Mouse (Mus musculus) adrenal gland, adult 18-20 months (tissue): ENCODE data around the gene Rbpj. TPM values are rescaled to one million over a fixed set of nuclear protein-coding genes. Genes with fewer than 3 reads are reported as not detected.

ENCODE experiments used
- total RNA-seq, 2 experiments: library from RNA; stranded (reverse); gene quantifications; 1 replicate in 1 of 2; 2 replicates in 1 of 2; pipeline ENCODE4 v1.2.3; 2021

Rbpj gene
- total RNA-seq, 2 experiments from 2014 or later: 28.2 to 31.3 TPM

Other genes with a start within 250 kb of the Rbpj start
- 10 to 100 TPM; 41.4 to 48.1 TPM for gene Smim20, start 199.1 kb upstream of the Rbpj start, total RNA-seq
- gene Cckar, start 241.6 kb downstream of the Rbpj start, total RNA-seq: under 1 TPM; 0.29 to 0.30 TPM